Mouse (Mus musculus) lung, postnatal 0 days (tissue): ENCODE results near the gene Zbtb9. TPM values are rescaled to one million over a fixed set of nuclear protein-coding genes. Genes with fewer than 3 reads are reported as not detected.

Source experiments
- ATAC-seq: fragments of 200-750 bp; cut with Nextera tagmentation; 2 replicates; pipeline ENCODE4 v1.8.0; 2017; ENCODE audit warnings: moderate library complexity
- DNase-seq: peaks from one replicate; pipeline ENCODE4 v3.0.0-alpha.2; 2016; ENCODE audit warnings: low spot score
- H3K27ac ChIP-seq: fragments of 300-500 bp; sonication (generic); 2 replicates; pipeline ENCODE4 v1.5.1; 2014; ENCODE audit warnings: antibody characterized with exemption, mild to moderate bottlenecking, low read length, mixed read lengths
- H3K27me3 ChIP-seq: fragments of 300-500 bp; sonication (generic); replicated peaks from 2 replicates; pipeline ENCODE4 v1.6.1; 2014; ENCODE audit warnings: low read length, mixed read lengths; ENCODE audit not compliant: insufficient read depth
- H3K36me3 ChIP-seq: fragments of 300-500 bp; sonication (generic); 2 replicates; pipeline ENCODE4 v1.6.1; 2014; ENCODE audit warnings: low read length, mixed read lengths; ENCODE audit not compliant: insufficient read depth
- H3K4me1 ChIP-seq: fragments of 300-500 bp; sonication (generic); 2 replicates; pipeline ENCODE4 v1.6.1; 2014; ENCODE audit warnings: antibody characterized with exemption, low read depth, low read length, mixed read lengths; ENCODE audit not compliant: insufficient read depth
- H3K4me2 ChIP-seq: fragments of 300-500 bp; sonication (generic); replicated peaks from 2 replicates; pipeline ENCODE4 v1.6.1; 2014; ENCODE audit warnings: low read depth, mild to moderate bottlenecking, low read length, moderate library complexity, mixed read lengths
- H3K4me3 ChIP-seq: fragments of 300-500 bp; sonication (generic); 2 replicates; pipeline ENCODE4 v1.5.1; 2014; ENCODE audit warnings: low read depth, low read length
- H3K9ac ChIP-seq: fragments of 300-500 bp; sonication (generic); replicated peaks from 2 replicates; pipeline ENCODE4 v1.6.1; 2014; ENCODE audit warnings: low read depth, mild to moderate bottlenecking
- H3K9me3 ChIP-seq: fragments of 300-500 bp; sonication (generic); 2 replicates; pipeline ENCODE4 v1.6.1; 2016; ENCODE audit warnings: low read length, mixed read lengths
- CTCF ChIP-seq: IDR thresholded peaks from 2 replicates; pipeline ENCODE4 v1.5.1; 2016; ENCODE audit warnings: antibody characterized with exemption, mild to moderate bottlenecking
- EP300 ChIP-seq: IDR thresholded peaks from 2 replicates; pipeline ENCODE4 v1.6.1; 2016; ENCODE audit warnings: antibody characterized with exemption, mild to moderate bottlenecking, control low read depth
- WGBS: fragments of 180-500 bp; shearing (Covaris S2); extraction: QIAGEN DNeasy Blood & Tissue Kit; methylation state at CpG from one replicate; pipeline ENCODE4 v1.1.7; 2014; 5-methylcytosine and 5-hydroxymethylcytosine counted together
- polyA plus RNA-seq: library from polyadenylated mRNA; unstranded; fragments of >200 nt; fragmentation: Nextera tagmentation; extraction: Ambion mirVana; gene quantifications from 2 replicates; pipeline ENCODE4 v1.2.1, GENCODE M21; 2015

The Zbtb9 gene
- polyA plus RNA-seq, 1 experiment from 2014 or later: 9.3 TPM

DNA sequence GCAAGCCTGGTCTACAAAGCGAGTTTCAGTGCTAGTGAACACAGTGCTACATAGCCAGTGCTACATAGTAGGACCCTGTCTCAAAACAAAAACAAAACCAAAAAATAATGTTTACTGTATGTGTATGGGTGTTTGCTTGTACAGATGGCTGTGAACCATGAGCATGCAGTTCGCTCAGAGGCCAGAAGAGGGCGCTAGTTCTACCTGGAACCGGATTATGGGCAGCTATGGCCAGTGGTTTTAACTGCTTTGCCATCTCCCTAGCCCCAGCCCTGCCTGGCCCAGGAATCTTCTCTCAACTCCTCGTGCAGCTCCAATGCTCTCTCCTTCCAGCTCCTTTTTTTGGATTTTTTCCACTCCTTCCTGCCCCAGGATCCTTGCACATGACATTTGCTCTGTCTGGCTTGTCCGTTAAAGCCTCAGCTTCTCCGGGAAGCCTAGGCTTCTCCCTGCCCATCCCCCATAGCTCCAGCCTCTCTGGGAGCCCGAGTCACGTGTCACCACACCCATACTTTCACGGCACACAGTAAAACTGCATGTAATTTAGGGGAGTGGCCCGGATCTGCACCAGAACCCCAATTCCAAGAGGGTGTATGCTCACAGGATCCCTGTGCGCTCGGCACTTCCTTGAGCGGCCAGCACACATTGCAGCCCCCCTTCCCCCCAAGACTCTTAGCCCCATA lies 74.9 kb downstream of the Zbtb9 start:
- Histone ChIP-seq H3K9ac (no peak overlapping the region), H3K27me3 (no peaks in the 10 kb centered on the region), H3K9me3 (no peaks in the 10 kb centered on the region), H3K4me2 (no peak overlapping the region), H3K27ac (peak overlapping the region; percentile 80), H3K4me3 (no peak overlapping the region), H3K36me3 (no peaks in the 10 kb centered on the region), H3K4me1 (peaks cover 7% of the 10 kb centered on the region; the same call in 1 of the 2 replicates)
- TF ChIP-seq EP300 (no peak), CTCF (peak; percentile 66)
- no peak for DNase-seq
- 74% methylated on average over 14 of the region's 14 CpGs for WGBS
- ATAC-seq: no peak

DNA sequence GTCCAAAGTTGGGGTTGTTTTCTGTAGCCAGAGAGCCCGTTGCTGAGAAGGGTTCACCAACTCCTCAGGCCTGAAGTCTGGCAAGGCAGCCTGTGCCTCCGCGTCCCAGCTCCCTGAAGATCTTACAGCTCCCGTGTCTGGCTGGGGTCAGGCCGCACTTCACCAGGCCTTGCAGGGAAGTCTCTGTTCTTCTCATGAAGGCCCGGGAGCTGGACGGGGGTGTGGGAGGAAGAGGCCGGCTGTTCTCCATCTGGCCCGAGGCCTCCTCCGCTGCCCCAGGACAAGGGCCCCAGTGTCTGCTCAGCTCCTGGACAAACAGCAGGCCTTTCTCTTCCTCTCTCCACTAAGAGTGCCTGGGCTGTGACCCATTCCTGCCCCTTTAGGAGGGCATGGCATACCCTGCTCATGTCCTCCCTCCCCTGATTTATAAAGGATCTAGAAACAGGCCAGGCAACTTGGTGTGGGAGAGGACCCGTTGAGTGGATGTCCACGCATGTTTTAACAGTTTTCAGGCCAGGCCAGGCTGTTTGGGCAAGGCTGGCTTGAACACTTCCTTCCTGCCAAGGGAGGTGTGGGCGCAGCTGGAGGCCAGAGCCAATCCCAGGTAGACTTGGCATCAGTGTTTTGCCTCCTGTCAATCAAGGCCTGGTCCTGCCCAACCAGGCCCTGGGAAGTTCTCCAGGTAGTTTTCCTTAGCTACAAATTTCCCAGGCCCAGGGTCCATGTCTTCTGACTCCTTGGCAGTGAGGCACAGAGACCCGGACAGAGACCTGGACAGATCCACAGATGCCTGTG lies 75.7 kb downstream of the Zbtb9 start:
- no peak for TF ChIP-seq EP300
- no peak for TF ChIP-seq CTCF
- Histone ChIP-seq H3K9ac (no peak overlapping the region), H3K27ac (peak overlapping the region; percentile 80), H3K4me1 (peaks cover 7% of the 10 kb centered on the region; the same call in 1 of the 2 replicates), H3K4me3 (no peak overlapping the region), H3K36me3 (no peaks in the 10 kb centered on the region), H3K4me2 (no peak overlapping the region), H3K27me3 (no peaks in the 10 kb centered on the region), H3K9me3 (no peaks in the 10 kb centered on the region)
- ATAC-seq: peak; percentile 28; the same call in 1 of the 2 replicates
- 33% methylated on average over 14 of the region's 14 CpGs for WGBS
- peak; percentile 40 for DNase-seq

- no peak overlapping the region for H3K9ac ChIP-seq
- 59% methylated on average over 5 of the region's 5 CpGs for WGBS
These were observed 77.9 kb downstream of the Zbtb9 start for GRCm38 (mm10) chr17:27050853-27051252.

GRCm38 (mm10) chr17:27051514-27051913 lies 78.5 kb downstream of the Zbtb9 start:
- Histone ChIP-seq H3K9ac (no peak overlapping the region), H3K9me3 (no peaks in the 10 kb centered on the region), H3K36me3 (no peaks in the 10 kb centered on the region), H3K4me1 (peaks cover 9% of the 10 kb centered on the region; the same call in 1 of the 2 replicates), H3K27me3 (no peaks in the 10 kb centered on the region), H3K4me3 (no peak overlapping the region), H3K27ac (peak overlapping the region; percentile 43), H3K4me2 (peak overlapping the region; percentile 42)
- DNase-seq (peak; percentile 81), ATAC-seq (peak; percentile 72)
- WGBS: 37% methylated on average over 8 of the region's 11 CpGs
- TF ChIP-seq CTCF (no peak), EP300 (no peak)

More at GRCm38 (mm10) chr17:27050853-27051252, 77.9 kb downstream of the Zbtb9 start:
- Histone ChIP-seq H3K4me3 (no peak overlapping the region), H3K27me3 (no peaks in the 10 kb centered on the region), H3K4me1 (peaks cover 7% of the 10 kb centered on the region; the same call in 1 of the 2 replicates), H3K27ac (peak overlapping the region; percentile 43), H3K9me3 (no peaks in the 10 kb centered on the region), H3K36me3 (no peaks in the 10 kb centered on the region), H3K4me2 (no peak overlapping the region)
- ATAC-seq (no peak), DNase-seq (no peak)
- TF ChIP-seq CTCF (no peak), EP300 (no peak)

- TF ChIP-seq EP300 (peak; percentile 82), CTCF (no peak)
- DNase-seq (peak; percentile 96), ATAC-seq (peak; percentile 79)
- Histone ChIP-seq H3K4me2 (peak overlapping the region; percentile 96), H3K4me3 (peak overlapping the region; percentile 65), H3K9me3 (no peaks in the 10 kb centered on the region), H3K27me3 (no peaks in the 10 kb centered on the region), H3K4me1 (peaks cover 9% of the 10 kb centered on the region), H3K9ac (peak overlapping the region; percentile 76), H3K27ac (peak overlapping the region; percentile 94), H3K36me3 (no peaks in the 10 kb centered on the region)
- WGBS: 0% methylated on average over 13 of the region's 13 CpGs
These were observed 83.2 kb downstream of the Zbtb9 start for GRCm38 (mm10) chr17:27056170-27056569.

DNA sequence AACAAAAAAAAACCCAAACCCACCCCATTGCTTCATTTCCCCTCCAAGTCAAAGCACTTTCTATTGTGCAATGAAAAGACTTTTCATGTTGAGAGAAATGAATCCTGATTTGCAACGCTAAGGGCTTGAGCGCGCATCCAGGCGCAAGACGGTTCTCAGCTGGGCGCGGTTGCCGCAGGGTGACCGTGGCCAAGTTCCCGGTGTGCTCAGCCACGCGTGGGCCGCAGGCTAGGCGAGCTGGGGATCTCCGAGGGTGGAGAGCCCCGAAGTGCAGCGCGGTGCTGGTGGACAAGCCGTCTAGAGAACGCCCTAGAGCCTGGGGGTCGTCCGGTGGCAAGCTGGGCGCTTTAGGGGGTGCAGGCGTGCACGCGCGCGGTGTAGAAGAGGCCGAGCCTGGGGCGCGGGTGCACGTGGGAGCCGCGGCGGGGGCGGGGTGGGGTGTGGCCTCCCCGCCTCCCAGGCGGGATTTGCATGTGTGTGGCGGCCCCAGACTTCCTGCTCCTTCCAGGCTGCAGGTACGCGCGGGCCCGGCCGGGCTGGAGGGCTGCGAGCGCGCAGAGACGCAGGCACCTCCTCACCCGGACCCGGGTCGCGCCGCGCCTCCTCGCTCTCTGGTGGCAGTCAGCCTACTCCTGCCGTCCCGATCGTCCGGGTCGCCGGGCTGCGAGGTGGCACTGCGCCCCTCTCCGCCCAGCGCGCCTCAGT lies 84.0 kb downstream of the Zbtb9 start, which contains the start of gene Itpr3:
Gene Itpr3, plus strand, starts transcription at position 493 of the 705 bp plus-strand sequence.
- Histone ChIP-seq H3K27me3 (no peaks in the 10 kb centered on the region), H3K4me1 (peaks cover 5% of the 10 kb centered on the region; the same call in 1 of the 2 replicates), H3K4me3 (peak within 1 kb of the TSS; percentile 65), H3K27ac (peak within 1 kb of the TSS; percentile 94), H3K36me3 (no peaks in the 10 kb centered on the region), H3K4me2 (peak within 1 kb of the TSS; percentile 96), H3K9ac (peak within 1 kb of the TSS; percentile 76), H3K9me3 (no peaks in the 10 kb centered on the region)
- TF ChIP-seq EP300 (no peak), CTCF (peak; percentile 30)
- ATAC-seq: peak; percentile 83
- DNase-seq: peak; percentile 83
- WGBS: under 1% methylated on average over 65 of the region's 66 CpGs
